Mouse (Mus musculus): ENCODE data around the gene AL732309.1.

DNA sequence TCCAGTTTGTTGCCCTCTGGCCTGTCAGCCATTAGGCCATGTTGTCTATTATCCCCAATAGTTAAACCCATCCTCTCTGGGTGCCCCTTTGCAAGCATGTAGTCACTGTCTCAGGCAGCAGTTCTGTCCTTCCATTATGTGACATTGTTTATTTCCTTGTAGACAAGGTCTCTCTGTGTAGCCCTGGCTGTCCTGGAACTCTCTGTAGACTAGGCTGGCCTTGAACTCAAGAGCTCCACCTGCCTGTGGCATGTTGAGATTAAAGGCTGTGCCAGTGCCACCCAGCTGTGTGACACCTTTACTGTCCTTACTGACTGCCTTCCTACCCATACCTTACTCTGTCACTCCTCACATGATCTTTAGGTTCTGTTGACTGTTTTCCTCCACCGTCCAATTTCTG lies 5.7 kb upstream of the AL732309.1 start:
- TF ChIP-seq CTCF (conservative IDR thresholded peaks at IDR 0.05; ENCODE audit: low read length) (no peak; the same call in 1 of the 2 replicates), POU5F1 (IDR thresholded peaks at IDR 0.05; ENCODE audit: borderline replicate concordance, low read length) (no peak)
